Mouse (Mus musculus) hindlimb bud, embryonic 11.5 days (tissue): ENCODE measurements around the gene B4galt7.
"Not testable (repeated sequence)": the region's sequence is repeated elsewhere in the genome, so short reads cannot be mapped to it uniquely, and the experiment has no call there.

Experiments
- DNase-seq: peaks from one replicate; pipeline ENCODE4 v3.0.0-alpha.2; 2012; ENCODE audit warnings: low read depth, low spot score; ENCODE audit errors: extremely low spot score

Gene B4galt7

GRCm38 (mm10) chr13:55595375-55595774 lies 4.3 kb upstream of the B4galt7 start:
- DNase-seq: no peak

DNA sequence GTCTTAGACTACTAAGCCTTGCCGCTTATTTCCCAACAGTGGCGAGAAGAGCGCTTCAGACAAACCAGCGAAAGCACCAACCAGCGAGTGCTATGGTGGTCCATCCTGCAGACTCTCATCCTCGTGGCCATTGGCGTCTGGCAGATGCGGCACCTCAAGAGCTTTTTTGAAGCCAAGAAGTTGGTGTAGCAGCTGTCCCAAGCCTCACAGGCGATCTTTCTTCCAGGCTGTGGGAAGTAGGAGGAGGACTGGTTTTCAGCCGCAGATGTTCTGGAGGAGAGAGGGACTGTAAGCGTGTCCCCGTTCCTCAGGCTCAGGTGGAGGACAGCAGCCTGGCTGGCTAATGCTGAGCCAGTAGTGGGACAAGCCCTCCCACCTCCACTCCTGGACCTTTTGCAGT lies 2.9 kb upstream of the B4galt7 start:
- no peak for DNase-seq

GRCm38 (mm10) chr13:55600657-55601056 lies 961 bp downstream of the B4galt7 start:
- no peak for DNase-seq

DNA sequence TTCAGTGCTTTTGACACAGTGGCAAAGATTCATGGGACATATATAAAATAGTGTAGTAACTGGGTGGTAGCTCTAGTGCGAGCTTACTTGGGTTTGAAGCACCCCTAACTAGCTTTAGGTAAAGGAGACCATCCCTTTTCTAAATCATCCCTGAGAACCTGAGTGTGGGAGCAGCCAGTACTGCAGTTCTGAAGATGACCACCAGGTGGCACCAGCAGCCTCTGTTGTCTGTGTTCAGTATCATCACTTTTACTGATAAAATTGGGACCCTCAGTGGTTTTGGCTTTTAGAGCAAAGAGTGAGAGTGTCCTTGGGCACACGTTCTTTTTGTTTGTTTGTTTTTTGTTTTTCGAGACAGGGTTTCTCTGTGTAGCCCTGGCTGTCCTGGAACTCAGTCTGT lies 1.9 kb downstream of the B4galt7 start:
- DNase-seq: no peak

GRCm38 (mm10) chr13:55604606-55605005 lies 4.9 kb downstream of the B4galt7 start:
- no peak for DNase-seq

GRCm38 (mm10) chr13:55606899-55607623 lies 7.4 kb downstream of the B4galt7 start:
- no peak for DNase-seq

DNA sequence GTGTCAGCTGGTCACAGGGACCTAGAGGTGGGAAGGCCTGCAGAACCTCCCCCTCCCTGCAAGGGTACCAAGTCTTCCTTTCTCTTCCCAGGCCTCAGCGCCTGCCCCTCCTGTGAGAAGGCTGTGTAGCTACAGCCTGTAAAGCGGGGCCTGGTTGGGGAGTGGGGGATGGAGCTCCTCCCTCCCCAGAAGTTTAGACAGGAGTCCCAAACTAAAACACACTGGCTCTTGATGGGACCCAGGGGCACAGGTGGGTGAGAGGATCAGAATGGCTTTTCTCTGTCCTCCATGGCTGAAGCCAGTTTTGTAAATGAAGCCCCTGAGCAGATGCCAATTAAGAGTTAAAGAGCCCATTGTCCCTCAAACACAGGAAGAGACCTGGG lies 7.9 kb downstream of the B4galt7 start:
- DNase-seq: no peak

DNA sequence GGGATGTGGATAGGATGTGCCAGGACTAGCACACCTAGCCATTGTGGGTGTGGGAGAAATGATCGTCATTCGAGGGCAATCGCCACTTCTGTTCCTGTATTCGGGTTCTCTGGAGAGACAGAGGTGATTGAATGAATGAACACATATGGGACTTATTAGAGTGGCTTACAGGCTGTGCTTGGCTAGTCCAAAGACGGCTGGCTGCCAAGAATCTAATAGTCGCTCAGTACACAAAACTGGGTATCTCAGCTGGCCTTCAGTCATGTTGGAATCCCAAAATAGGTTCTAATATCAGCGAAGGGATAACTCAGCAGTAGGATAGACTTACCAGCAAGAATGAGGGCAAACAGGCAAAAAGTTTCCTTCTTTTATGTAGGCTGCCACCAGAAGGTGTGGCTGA lies 12.3 kb downstream of the B4galt7 start:
- DNase-seq: no peak

- no peak for DNase-seq
Observed at GRCm38 (mm10) chr13:55613471-55613870, 13.8 kb downstream of the B4galt7 start.

DNA sequence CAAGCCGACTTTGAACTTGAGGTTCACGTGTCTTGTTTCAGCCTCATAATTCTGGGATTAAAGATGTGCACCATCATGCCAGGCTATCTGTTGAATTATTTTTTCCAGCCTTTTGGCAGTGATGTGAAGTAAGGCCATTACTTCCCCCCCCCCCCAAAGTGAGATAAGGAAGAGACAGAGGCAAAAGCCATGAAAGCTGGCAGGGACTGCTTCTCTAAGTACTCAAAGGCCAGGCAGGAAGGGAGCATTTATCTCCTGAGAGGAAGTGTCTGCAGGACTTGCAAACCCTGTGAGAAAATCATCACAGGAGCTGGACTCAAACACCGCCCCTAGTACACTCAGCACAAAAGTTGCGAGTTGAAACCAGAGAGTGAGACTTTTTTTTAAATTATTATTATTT lies 19.6 kb downstream of the B4galt7 start:
- DNase-seq: no peak

DNA sequence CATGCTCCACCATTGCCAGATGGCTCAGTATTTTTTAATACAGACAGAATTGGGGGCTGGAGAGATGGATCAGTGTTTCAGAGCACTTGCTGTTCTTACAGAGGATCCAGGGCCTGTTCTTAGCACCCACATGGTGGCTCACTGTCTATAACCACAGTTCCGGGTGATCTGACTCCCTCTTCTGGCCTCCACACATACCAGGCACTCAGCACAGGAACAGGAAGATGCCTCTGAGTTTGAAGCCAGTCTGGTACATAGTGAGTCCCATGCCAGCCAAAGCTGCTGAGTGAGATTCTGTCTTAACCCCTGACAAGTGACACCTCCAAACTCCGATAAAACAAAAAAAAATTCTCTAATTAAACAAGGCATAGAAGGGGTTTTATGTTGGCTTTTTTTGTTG lies 20.6 kb downstream of the B4galt7 start:
- DNase-seq: no peak

DNA sequence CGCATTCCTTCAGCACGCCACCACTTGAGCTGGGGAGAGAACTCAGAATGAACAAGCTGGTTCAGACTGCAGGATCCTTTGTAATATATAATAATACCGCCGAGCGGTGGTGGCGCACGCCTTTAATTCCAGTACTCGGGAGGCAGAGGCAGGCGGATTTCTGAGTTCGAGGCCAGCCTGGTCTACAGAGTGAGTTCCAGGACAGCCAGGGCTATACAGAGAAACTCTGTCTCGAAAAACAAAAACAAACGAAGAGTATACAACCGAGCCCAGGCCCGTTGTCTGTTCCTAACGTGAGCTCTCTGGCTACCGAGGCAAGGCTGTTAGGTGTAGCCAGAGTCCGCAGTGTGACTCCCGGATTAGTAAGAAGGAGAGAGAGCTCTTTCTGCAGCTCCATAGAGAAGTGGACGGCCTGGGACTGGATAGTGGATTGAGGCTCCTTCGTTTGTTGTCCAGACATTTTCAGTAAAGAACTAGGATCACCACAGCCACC lies 22.5 kb downstream of the B4galt7 start:
- not testable (repeated sequence) for DNase-seq

- DNase-seq: peak; percentile 96
Observed at GRCm38 (mm10) chr13:55622649-55623541, 23.2 kb downstream of the B4galt7 start, which contains the start of gene Caml. Gene Caml, plus strand, starts transcription at chr13:55623005.

DNA sequence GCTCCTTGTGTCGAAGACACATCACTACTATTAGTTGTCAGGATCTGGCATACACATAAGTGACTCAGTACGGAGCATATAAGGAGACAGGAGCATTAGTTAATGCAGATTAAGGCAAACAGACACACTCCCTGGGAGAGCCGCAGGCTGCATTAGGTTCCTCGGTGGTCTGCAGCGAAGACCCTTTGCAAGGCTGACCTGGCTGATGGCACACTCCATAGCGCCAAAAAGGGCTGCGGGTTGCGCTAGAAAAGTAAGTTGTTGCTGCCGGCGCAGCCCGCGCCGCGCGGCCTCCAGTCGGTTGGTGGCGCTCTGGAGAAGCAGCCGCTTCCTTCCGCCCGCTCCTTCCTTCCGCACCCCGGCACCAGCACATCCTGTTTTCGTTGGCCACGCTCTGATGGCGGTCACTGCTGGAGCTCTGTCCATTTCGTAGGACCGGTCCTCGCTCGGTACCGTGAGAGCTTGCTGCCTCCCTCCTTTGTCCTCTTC lies 35.0 kb downstream of the B4galt7 start, which contains the start of gene Ddx46:
TSS of gene Ddx46 (plus strand) at position 389 of the 489 bp plus-strand sequence.
- no peak for DNase-seq

DNA sequence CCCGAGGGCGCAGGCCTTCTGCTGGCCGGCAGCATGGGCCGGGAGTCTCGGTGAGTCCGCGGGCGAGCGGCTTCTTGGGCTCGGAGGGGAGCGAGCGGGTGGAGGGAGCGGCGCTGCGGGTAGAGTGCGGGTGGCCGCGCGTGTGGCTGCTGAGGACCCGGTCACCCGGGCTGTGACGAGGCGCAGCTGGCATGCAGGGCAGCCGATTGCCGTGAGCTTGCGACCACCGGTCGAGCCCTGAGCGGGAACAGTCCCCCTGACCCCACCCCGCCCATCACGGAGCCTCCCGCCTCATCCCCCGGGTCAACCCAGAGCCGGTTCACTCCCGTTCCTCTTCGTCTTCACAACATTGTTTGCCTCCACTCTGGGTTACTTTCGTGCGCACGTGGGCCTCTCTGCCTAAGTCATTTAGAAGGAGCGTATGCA lies 35.5 kb downstream of the B4galt7 start:
- DNase-seq: no peak

- no peak for DNase-seq
Observed at GRCm38 (mm10) chr13:55636185-55636983, 36.7 kb downstream of the B4galt7 start.

- peak; percentile 50 for DNase-seq
Observed at GRCm38 (mm10) chr13:55640480-55640879, 40.8 kb downstream of the B4galt7 start.

GRCm38 (mm10) chr13:55644525-55644924 lies 44.8 kb downstream of the B4galt7 start:
- DNase-seq: peak; percentile 22

GRCm38 (mm10) chr13:55650098-55650497 lies 50.4 kb downstream of the B4galt7 start:
- DNase-seq: no peak

DNA sequence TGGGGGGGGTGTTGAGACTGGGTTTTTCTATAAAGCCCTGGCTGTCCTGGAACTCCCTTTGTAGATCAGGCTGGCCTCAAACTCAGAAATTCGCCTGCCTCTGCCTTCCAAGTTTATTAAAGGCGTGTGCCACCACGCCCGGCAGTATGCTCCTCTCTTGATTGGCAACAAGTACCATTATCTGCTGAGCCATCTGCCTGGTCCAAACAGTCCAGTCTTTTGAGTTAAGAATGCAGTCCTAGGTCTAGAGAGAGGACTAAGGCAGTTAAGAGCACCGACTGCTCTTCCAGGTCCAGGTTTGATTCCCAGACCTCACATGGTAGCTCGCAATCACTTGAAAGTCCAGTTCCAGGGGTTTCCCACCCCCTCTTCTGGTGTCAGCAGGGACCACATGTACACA lies 51.3 kb downstream of the B4galt7 start:
- no peak for DNase-seq
